Mouse (Mus musculus) embryo, embryonic 11 days (tissue): Measurements from ENCODE around the gene Sox30.

Experiments used
- DNase-seq: peaks from one replicate; pipeline ENCODE4 v3.0.0-alpha.2; 2015

The Sox30 gene

GRCm38 (mm10) chr11:45979946-45980892 is at the start of gene Sox30:
Gene Sox30 (plus strand): TSS chr11:45980310.
- peak; percentile 83 for DNase-seq

GRCm38 (mm10) chr11:45932771-45933170 is 47.3 kb upstream of the Sox30 start:
- no peak for DNase-seq

GRCm38 (mm10) chr11:45937478-45937877 is 42.6 kb upstream of the Sox30 start:
- no peak for DNase-seq

GRCm38 (mm10) chr11:45938917-45939316 is 41.2 kb upstream of the Sox30 start:
- no peak for DNase-seq

GRCm38 (mm10) chr11:45942281-45942680 is 37.8 kb upstream of the Sox30 start:
- no peak for DNase-seq

GRCm38 (mm10) chr11:45943108-45943705 is 36.9 kb upstream of the Sox30 start:
- DNase-seq = no peak

GRCm38 (mm10) chr11:45943891-45944642 is 36.0 kb upstream of the Sox30 start:
- peak; percentile 28 for DNase-seq

- peak; percentile 94 for DNase-seq
Observed at GRCm38 (mm10) chr11:45944643-45945156, 35.4 kb upstream of the Sox30 start, which contains the start of gene Lsm11. Gene Lsm11 (minus strand): TSS chr11:45944935.

GRCm38 (mm10) chr11:45946796-45947195 is 33.3 kb upstream of the Sox30 start:
- DNase-seq = no peak

- no peak for DNase-seq
Observed at GRCm38 (mm10) chr11:45947491-45947890, 32.6 kb upstream of the Sox30 start.

- peak; percentile 95 for DNase-seq
Observed at GRCm38 (mm10) chr11:45955127-45955627, 24.9 kb upstream of the Sox30 start, which contains the start of gene Thg1l. Gene Thg1l (minus strand): TSS chr11:45955494.

GRCm38 (mm10) chr11:45959598-45959997 is 20.5 kb upstream of the Sox30 start:
- peak; percentile 48 for DNase-seq

GRCm38 (mm10) chr11:45960003-45960402 is 20.1 kb upstream of the Sox30 start:
- no peak for DNase-seq

GRCm38 (mm10) chr11:45966896-45967295 is 13.2 kb upstream of the Sox30 start:
- DNase-seq = no peak

GRCm38 (mm10) chr11:45968466-45968865 is 11.6 kb upstream of the Sox30 start:
- DNase-seq = no peak

GRCm38 (mm10) chr11:45973635-45974034 is 6.5 kb upstream of the Sox30 start:
- DNase-seq = no peak

- no peak for DNase-seq
Observed at GRCm38 (mm10) chr11:45974466-45974865, 5.6 kb upstream of the Sox30 start.

GRCm38 (mm10) chr11:45976061-45976460 is 4.0 kb upstream of the Sox30 start:
- DNase-seq = no peak

- DNase-seq = no peak
Observed at GRCm38 (mm10) chr11:45980893-45981253, 763 bp downstream of the Sox30 start.

GRCm38 (mm10) chr11:45991604-45992003 is 11.5 kb downstream of the Sox30 start:
- DNase-seq = peak; percentile 64

GRCm38 (mm10) chr11:45992087-45992486 is 12.0 kb downstream of the Sox30 start:
- no peak for DNase-seq

- peak; percentile 86 for DNase-seq
Observed at GRCm38 (mm10) chr11:46016061-46016460, 36.0 kb downstream of the Sox30 start.

GRCm38 (mm10) chr11:46020246-46020645 is 40.1 kb downstream of the Sox30 start:
- DNase-seq = no peak
